Mouse (Mus musculus) urinary bladder, adult 18-20 months (tissue): ENCODE measurements around the gene Pard3.
A peak's percentile ranks its signal among the peaks of the same experiment; 100 is the strongest.

Experiments used
- DNase-seq, 2 experiments: peaks; one replicate each; pipeline ENCODE4 v3.0.0; 2022; ENCODE audit warnings: low spot score in 2 of 2, mixed read lengths in 2 of 2

Pard3 gene

DNA sequence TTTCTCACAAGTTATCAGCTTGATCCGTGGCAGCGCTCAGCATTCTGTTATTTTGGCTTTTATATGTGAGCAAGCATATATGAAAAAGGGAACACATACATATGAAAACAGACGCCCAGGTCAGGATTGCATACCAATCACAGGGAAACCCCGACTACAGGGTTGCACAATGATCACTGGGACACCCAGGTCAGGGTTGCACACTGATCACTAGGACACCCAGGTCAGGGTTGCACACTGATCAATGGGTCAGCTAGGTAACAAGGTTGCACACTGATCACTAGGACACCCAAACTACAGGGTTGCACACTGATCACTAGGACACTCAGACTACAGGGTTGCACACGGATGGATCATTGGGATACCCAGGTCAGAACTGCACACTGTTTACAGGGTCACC lies 228.6 kb downstream of the Pard3 start:
- no peak for DNase-seq

DNA sequence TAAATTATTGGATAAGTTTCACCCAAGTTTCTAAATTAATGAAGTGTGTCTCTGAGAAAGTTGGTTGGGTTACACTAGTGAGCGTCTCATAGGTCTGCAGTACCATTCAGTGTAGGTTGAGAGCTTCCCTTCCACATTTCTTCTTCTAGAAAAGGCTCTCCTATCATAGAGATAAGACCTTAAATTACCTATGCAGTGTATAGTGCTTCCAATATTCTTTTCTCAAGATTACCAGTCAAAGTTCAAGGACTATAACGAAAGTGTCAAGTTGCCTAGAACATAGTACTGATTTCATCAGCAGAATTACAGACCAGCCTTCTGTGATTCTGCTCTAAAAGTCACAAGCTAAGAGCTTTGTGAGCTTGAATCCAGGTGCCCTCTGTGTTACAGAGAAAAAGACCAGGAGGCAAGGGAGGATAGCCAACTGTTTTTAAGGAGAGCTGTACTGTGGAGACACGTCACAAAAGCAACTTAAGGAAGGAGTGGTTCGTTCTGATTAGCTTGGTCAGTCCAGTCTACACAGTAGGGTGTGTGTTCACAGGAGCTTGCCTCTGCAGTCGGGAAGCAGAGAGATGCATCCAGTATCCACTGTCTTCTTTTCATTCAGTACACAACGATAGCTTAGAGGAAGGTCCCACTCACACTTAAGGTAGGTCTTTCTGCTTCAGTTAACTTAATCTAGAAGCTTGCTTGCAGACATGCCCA lies 229.5 kb downstream of the Pard3 start:
- DNase-seq = no peak

DNA sequence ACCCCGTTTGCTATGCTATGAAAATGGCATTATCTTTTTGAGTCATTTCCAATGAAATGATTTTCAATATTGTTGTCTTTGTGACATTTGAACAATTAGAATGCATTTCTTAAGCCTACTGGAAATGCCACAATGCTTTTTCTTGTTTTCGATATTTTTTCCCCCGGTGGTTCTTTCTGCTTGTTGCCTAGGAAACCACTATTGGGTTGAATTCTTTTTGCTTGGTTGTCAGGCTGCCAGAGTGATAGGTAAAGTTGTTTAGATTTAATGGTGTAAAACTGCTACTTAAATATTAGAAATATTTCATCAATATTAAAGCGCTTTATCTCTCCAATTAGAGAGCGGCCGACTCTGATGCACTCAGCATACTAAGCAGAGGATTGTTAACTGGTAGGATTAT lies 230.4 kb downstream of the Pard3 start:
- no peak for DNase-seq

DNA sequence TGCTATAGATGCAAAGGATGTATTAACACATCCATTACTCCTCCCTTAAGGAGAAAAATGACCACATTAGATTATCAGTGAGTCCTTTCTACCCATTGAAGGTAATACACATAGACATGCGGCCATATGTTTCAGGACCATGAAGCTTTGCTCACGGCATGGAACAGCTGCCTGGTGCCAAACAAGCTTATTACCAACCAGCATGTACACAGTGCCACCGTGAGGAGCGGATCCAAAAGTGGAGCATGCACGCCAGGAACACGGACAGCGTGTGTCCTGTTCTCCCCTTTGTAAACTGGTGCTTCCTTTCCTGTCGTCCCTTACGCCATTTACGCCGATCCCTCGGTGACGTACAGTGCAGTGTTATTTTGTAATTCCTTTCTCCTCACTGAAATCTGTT lies 232.2 kb downstream of the Pard3 start:
- DNase-seq = no peak

DNA sequence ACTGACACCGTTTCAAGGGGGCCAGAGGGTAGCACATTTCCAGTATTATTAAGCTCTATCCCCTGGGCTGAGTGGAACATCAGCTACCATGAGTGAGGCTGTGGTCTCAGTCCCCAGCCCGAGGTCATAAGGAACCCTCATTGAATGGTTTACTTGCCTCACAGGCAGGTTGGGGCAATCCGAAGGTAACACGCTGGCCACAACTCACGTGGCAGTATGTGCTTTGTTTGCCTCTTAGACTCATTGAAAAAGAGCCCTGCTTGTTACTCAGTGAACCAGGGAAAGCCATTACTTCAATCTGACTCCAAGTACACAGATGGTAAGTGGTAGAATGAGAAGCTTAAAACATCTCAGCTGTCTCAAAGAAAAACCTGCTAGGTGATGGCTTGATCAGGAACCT lies 236.8 kb downstream of the Pard3 start:
- DNase-seq = no peak

DNA sequence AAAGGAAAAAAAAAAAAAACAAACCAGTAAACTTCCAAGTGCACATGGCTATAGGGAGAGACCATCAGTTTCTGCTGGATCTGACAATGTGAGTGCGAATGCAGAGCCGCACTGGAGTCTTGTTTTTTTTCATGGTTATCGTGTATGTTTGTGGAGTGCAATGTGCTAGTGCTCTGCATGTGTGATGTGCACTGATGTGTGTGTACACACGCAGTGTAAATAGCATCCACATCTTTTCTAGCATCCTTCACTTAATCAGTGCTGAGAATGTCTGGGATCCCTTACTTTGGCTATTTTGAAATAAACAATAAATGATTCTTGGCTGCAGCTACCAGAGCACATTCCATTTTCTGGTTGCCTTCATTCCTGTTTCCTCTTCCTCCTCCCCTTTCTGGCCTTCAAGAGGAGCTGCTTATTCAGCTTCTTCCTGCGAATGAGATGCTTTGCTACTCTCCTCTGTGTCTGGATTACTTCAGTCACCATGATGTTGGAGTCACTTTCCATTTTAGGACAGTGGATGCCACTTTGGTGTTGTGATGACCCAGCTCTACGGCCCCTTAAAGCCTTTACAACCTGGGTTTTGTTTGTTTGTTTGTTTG lies 239.3 kb downstream of the Pard3 start:
- DNase-seq = no peak

DNA sequence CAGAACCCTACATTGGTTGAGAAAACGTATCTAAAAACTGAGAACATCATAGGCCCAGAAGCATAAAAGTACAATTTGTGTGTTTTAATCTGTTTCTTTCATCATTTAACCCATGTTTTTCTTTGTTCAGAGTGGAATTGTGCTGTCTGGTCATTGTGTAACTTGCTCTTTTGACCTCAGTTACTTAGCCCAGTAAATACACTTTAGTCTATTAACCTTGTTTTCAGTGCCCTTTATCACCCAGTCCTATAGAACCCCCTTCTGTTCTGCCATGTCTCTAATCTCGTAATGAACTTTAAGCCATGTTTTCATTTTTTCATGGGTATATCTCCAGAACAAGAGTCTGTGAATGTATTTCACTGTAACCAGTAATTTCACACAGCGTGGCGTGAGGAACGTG lies 243.3 kb downstream of the Pard3 start:
- DNase-seq = no peak

DNA sequence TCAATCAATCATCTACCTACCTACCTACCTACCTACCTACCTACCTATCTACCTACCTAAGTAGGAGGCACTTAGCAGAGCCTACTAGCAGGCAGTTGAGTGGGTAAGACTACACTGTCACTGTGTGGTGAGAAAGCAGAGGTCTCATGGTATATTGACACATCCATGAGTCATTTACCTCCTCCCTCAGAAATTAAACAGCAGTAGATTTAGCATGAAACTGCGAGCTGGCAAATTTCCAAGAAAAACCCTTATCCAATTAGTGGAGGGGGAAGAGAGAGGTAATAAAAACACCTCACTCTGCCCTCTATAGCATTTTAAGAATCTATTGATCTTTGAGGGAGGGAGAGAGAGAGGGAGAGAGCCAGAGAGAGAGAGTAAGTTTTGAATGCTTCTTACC lies 245.7 kb downstream of the Pard3 start:
- no peak for DNase-seq

DNA sequence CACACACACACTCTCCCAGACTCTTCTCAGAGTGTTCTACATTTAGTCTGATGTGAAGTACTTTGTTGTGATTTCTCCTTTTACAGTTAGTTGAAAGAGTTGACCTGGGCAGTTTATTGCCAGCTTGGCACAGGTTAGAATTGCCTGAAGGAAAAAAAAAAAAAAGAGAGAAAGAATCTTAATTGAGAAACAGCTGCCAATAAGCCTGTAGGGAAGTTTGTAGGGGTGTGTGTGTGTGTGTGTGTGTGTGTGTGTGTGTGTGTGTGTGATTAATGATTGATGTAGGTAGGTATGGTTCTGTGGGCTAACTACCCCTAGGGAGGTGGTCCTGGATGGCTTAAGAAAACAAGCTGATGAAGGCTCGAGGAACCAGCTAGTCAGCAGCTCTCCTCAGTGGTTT lies 252.1 kb downstream of the Pard3 start:
- DNase-seq = no peak

DNA sequence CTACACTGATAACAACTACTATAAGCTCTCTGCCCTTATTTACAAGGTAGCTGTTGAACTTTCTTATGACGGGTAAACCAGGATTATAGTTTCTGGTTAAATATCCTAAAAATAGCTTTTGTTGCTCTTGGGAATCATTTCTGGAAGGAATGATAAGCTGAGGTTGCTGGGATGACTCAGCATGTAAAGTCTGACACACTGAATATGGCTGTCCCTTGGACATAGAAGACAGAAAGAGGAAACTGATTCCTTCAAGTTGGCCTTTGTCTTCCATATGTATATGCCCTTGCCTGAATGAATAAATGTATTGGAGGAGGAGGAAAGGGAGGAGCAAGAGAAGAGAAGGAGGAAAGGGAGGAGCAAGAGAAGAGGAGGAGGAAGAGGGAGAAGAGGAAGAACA lies 254.2 kb downstream of the Pard3 start:
- no peak for DNase-seq

DNA sequence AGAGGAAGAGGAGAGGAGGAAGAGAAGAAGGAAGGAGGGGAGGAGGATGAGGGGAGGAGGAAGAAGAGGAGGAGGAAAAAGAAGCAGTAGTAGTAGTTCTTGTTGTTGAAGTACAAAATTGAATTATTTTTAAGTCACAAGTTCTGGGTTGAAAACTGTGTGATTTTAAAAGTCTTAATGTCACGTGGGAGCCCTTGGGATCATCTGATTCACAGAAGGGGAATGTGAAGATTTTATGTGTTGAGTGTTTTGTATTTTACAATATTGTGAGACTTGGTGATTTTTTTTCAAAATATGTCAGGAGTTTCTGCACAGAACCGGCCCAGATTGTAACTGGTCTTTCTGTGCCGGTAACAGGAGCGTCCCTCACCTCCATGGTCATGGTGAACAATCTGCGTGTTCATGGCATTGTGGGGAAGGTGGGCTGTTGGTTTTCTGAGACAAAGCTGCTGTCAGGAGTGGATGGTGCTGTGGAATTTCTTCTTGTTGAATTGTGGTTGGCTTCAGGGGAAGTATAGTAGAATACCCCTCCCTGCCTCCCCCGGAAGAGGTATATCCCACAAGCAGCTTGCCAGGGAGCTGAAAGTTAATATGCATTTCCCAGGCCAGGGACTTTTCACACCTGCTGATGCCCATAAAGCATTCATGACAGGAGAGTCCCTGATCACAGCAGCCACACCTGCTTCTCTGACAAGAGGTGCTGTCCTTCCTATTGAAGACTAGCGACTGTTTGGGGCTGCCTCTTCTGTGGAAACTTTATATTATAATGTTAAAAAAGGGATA lies 254.9 kb downstream of the Pard3 start:
- DNase-seq = no peak

DNA sequence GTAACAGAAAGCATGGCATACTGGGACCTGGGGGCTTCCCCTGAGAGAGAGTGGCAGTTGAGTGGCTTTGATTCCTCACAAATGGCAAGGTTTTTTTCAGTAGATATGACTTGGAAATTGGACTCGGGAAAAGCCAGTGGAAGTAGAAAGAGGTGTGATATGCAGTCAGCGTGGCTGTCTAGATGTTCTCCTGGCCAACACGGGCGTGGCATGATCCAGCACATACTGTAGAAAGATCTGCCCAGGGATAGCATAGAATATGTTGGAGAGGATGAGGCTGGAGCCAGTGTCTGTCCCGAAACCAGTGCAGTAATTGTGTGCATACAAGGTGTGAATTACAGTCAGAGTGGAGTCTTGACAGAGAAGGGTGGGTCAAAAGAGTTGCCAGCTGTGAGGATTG lies 257.2 kb downstream of the Pard3 start:
- DNase-seq = no peak

DNA sequence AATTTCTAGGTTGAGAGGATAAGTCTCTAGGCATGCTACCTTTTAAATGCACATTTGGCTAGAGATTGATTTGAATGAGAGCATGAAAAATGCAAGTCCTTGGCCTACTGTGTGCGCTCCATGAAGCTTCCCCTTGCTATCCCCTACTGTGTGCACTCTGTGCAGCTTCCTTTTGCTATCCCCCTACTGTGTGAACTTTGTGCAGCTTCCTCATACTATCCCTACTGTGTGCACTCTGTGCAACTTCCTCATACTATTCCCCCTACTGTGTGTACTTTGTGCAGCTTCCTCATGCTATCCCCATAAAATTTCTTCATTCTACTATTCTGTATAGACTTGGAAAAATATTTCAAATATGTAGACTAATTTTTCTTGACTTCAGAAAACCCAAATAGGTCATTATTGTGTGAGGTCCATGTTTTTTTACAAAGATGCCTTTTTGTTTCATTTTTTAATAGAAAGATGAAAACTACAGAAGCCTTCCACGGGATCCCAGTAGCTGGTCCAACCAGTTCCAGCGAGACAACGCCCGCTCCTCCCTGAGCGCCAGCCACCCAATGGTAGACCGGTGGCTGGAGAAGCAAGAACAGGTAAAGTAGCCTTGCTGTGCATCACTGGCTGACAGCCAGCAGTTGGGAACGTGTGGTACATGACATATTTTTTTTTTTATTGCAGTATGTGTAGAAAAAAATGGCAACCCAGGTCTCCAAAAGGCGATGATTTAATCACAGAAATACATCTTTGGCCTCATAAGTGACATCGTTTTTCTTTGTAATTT lies 260.1 kb downstream of the Pard3 start:
- peak in 1 of 2 experiments; percentile 21 for DNase-seq

DNA sequence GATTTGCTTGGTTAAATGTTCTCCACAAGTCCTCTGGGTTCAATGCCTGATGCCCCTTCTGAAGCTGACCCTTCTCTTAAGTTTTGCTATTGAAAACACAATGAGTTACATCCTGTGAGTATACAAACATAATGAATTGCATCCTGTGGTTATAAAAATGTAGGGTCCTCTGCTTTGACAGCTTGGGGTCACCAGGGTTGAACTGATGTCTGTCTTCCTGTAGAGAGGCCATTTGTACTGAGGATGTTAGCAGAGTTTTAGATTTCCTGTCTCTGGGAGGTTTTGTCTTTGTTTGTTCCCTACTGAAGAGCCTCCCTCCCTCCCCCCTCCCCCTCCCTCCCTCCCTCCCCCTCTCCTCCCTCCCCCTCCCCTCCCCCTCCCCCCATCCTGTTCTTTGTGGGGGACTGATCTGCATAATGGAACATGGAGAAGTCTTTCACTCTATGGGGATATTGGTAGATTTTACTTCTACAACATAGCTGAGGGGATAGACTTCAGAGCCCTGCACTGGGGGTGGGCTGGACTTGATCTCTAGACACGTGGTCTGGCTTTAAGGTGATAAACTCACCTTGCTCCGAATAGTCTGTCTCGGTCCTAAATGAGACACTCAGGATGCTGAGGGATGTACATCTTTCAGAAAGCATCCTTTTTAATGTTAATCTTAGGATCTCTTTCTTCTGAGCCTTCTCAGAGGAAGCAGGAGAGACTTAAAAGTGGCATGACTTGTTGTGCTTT lies 261.3 kb downstream of the Pard3 start:
- no peak for DNase-seq

DNA sequence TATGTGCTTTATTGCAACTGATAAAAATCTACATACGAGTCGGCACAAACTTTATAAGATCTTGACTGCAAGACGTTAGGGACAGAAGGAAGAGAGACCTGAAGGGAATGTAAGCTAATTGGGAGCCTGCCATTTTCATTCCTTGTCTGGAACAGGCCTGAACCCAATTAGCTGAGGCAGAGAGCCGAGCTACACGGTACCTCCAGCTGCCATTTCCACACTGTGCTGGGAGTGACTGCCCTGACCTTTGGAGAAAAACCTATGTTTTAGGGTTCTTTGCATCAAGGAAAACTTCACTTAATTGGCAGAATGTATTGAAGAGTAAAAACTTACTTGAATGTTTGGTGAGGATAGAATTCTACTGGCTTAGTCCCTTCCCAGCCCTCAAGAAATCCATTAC lies 262.1 kb downstream of the Pard3 start:
- DNase-seq = no peak

DNA sequence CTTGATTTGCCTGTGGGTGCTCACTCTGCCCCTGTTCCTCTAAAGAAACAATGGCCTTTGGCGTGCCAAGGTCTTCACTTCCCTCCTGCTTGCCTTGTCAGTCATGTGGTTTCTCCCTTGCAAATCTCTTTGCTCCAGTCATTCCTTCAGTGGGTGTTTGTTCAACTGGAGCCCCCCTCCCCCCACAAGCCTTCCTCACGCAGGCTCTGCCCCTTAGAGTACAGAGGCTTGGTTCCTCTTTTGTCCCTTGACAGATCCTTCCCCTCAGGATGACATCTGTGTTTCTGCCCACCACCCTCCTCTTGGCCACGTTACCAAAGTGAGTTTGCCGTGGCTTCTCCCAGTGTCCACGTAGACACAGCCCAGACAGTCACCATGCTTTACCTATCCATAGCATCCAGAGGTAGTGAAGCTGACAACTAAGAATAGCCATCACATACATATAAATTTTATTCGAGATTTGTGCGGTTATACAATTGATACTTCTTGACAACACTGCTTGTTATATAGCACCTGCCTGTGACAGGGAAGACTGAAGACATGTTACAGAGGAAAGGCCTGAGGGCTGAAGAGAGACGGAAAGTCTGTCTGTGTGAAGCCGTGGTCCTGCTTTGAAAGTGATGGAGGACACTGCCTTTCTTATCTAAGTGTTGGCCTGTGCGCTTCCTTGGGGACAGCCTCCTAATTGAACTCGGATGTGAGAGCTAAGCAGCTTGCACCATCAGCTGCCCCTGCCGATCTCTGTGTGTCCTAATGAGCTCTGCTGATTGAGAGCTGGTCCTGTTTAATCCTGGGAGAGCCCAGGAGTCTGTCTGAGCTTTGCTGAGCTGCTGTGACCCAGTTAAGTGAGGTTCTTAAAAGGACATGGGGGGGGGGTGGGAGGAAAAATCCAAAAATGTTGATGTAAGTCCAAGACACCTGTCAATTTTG lies 266.8 kb downstream of the Pard3 start:
- no peak for DNase-seq

DNA sequence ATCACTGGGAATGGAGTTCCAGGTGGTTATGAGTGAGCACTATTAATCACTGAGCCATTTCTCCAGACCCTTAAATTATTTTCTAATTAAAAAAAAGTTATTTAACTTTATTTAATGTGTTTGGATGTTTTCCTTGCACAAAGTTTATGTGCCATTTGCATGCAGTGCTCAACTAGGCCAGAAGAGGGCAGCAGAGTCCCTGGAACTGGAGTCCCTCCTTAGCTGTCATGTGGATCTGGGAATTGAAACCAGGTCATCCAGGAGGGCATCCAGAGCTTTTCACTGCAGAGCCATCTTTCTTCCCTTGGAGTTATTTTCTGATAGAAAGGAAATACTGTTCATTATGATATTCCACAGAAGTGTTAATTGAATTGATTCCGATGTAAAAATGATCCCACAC lies 268.1 kb downstream of the Pard3 start:
- DNase-seq = peak in 1 of 2 experiments; percentile 29

DNA sequence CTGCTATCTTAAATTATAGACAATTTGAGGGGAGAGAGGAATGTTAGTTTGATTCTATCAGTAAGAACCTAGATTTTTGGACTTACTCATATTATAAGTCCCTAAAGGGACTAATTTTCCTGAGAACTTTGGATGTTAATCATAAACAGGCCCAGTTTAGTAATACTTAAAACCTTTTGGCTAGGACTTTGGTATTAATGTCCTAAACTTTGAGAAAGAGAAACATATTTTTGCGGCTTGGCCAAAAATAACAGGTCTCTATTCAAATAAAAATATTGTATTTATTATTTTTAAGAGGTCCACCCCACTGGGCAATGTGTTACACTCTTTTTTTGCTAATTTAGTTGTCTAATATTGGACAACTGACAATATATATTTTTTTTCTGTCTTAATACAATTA lies 271.5 kb downstream of the Pard3 start:
- no peak for DNase-seq

DNA sequence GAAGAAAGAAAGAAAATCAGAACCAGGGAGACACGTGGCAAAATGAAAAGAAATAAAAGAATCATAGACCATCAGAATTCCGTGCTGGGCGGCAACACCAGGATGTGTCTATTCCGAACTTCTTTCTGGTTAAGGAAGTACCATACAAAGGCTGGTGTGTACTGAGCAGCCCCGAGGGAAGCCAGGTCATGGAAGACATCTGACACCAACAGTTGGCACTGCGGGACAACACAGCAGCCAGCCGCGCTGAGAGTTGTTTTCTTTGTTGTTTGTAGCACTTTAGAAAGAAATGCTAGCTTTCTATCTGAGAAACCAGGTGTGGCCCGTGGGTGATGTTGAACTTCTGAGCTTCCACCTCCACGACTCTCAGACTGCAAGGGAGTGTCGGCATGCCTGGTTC lies 274.5 kb downstream of the Pard3 start:
- no peak for DNase-seq

DNA sequence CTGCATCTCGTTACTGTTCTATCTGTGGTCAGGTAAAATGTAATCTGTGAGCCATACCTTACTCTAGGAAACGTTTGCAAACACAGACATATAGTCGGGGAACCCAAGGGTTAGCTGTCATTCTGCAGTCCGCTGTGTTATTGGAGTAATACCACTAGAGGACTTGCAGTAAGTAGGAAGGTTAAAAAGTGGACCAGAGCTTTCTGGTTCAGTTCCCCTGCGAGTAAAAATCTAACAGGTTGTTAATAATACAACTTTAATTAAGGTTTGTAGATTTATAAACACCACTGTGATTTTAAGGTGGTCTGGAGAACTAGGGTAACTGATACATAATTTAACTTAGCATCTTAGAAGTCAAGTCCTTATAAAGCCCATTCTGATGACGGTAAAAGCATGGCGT lies 277.4 kb downstream of the Pard3 start:
- DNase-seq = no peak

DNA sequence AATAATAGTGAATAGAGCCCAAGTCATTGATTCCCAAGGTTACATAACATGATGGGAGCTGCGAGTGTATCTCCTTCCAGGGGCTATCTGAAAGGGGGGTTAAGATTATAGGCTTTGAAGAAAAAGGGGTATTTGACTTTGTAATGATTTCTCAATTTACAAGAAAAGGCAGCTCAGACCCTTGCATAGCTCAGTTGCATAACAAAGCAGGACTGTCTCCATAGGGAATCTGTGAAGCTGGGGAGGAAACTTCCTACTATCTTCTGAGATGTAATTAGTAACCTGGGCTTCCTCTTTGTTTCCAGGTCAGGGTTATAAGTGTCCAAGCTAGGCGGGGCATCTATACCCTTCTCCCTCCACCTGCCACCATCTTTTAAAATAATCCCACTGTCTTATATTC lies 279.4 kb downstream of the Pard3 start:
- no peak for DNase-seq
